Mouse (Mus musculus) telencephalon, adult 2 months (tissue): Measurements from ENCODE around the gene Egfl6.
A peak's percentile ranks its signal among the peaks of the same experiment; 100 is the strongest.
"Not testable (repeated sequence)": the region's sequence is repeated elsewhere in the genome, so short reads cannot be mapped to it uniquely, and the experiment has no call there.

Source experiments
- DNase-seq: peaks from one replicate; pipeline ENCODE4 v3.0.0-alpha.2; 2011; ENCODE audit warnings: low read depth, low spot score

The Egfl6 gene

DNA sequence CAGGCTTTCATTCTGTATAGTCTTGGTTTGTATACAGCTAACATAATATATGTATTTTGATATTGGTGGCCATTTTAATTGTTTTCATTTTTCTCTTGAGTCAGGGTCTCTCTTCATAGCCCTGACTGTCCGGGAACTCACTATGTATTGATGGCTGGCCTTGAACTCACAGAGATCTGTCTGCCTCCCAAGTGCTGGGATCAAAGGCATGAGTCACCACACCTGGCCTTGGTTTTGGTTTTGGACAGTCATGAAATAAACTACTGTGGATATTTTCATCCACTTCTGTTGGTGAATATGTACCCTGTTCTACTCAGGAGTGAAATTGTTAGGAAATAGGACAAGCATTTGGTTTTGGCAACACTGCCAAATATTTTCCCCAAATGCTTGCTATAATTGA is 68.9 kb downstream of the Egfl6 start:
- no peak for DNase-seq

DNA sequence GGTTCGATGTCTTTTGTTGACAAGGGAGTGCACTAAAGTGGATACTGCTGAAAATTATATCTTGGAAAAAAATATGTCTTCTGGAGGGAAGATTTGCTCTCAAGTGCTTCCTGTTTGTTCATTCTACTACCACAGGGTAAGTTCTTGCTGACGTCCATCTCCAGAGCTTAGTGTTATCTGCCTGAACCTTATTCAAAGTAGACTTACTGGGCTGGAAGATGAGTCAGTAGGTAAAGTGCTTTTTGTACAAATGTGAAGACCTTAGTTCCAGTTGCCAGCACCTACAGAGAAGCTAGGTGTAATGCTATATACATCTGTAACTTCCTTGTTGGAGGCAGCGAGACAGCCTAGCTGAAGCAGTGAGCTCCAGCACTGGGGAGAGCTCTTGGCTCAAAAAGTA is 69.6 kb downstream of the Egfl6 start:
- no peak for DNase-seq

DNA sequence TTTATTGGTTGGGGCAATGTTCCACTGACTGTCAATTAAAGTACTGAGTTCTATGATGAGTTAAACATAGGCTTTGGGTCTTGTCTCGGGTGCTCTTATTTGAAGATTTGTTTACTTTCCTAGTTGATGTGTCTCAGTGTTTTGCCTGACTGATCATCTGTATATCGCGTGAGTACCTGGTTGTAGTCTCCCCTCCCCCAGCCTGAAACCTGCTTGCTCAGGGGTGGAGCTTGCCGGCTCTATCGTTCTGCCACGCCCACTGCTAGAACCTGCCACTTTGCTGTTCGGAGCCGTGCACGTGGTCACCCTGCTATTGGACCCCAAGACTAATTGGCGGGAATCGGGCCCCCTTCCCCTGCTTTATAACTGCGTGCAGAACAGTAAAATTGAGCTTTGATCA is 71.5 kb downstream of the Egfl6 start:
- not testable (repeated sequence) for DNase-seq

DNA sequence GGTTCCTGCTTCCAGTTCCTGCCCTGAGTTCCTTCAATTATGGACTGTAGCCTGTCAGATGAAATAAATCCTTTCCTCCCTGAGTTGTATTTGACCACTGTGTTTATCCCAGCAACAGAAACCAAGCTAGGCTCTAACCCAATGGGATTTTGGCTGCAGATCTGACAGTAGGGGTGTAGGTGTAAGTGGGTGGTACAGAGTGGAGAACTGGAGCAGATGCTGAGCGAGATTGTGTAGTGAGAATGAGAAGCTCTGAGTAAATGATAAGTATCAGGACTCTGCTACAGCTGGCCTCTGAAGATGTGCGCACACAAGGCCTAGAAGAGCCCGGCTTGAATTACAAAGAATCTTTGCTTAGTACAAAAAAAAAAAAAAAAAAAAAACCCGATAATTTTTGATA is 73.4 kb downstream of the Egfl6 start:
- DNase-seq: peak; percentile 24

DNA sequence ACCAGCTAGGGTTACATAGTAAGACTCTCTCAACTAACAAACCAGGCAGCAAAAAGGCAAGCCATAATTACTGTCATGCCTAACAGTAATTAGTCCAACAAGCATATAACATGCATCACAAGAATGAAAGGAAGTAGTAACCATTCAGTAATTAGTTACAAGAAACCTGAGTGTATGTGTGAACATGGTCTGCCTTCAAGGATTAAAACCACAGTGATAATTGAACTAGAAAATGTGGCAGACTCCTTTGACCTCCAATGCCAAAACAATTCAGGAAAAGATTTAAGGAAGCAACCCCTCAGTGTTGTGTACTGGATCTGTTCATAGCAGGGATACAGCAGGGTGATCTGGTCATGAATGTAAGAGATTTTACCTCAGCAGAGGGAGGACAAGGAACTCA is 74.4 kb downstream of the Egfl6 start:
- no peak for DNase-seq

DNA sequence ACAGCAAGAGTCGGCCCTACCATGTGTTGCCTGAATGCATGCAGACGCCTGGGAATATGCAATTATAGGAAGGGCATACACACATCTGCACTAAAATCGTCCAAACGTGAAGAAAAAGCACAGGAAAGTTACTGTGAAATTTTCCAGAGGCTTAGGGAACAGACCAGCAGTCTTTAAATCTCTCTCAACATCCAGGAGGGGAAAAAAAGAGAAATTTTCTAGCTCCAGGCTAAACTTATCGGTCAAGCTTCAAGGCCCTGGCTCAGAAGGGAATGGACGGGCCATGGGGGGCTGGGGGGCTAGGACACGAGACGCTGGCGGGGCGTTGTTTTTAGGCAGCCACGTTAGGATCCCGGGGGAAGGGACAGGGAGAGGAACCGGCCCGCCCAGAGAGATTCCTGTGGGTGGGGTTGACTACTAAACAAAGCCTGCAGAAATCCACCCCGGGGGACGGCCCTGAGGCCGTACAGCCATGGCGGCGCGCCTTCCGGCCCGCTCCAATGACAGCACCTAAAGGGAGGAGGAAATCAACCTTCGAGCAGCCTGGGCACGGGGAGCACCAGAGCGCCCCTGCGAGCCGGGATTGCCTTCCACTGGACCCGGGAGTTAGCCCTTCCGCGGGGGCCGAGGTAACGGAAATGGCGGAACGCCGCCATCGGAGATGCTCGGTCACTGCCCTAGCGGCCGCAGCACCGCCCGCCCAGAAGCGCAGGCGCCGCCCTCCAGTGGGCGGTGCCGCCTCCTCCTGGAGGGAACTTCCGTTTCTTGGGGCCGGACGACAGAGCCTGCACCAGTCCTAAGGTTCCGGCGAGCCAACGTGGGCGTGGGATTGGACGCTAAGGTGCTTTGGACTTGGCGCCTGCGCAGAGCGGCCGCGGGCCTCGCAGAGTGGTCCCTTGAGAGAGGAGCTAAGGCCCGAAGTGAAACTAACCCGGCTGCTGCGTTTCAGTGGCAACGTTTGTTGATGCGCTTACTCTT is 75.5 kb downstream of the Egfl6 start:
- peak; percentile 90 for DNase-seq

DNA sequence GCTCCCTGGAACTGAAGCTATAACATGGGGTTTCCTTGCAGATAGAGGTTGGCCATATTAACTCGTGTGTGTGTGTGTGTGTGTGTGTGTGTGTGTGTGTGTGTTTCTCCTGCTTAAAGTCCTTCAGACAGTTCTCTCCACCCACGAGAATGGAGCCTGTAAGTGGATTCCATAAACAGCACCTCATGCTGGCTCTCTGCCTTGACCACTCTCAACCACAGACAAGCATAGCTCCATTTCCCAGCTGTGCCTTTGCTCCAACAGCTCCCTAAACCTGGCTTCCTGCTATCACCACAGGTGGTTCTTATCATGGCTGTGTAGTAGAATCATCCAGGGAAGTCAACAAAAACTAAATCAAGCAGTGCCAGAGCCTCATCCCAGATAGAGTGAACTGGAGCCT is 81.1 kb downstream of the Egfl6 start:
- no peak for DNase-seq

DNA sequence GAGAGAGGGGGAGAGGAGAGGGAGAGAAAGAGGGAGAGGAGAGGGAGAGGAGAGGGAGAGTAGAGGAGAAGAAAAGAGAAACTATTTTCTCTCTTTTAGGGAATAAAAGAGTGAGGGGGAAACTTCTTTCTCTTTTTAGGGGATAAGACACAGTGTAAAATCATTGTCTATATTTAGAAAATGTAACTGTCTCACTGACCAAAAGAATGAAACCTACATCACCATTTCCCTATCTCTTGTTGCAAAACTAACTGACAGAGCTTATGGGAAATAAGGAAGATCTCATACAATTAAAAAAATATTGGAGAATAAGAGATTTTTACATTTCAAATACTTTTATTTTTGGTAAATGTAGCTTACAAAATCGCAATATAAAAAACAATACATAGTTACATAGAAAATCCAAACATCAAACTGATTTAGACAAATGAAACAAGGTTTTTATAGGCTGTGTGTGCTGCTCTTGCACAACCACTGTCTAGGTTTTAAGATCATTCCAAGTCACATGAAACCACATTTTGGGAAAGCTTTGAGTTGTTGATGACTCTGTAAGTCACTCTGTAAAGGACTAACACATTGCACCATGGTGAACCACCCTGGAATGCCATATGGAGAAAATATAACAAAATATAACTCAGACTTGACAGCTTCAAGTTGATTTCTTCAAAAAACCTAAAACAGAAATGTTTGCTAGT is 85.9 kb downstream of the Egfl6 start:
- DNase-seq: no peak

DNA sequence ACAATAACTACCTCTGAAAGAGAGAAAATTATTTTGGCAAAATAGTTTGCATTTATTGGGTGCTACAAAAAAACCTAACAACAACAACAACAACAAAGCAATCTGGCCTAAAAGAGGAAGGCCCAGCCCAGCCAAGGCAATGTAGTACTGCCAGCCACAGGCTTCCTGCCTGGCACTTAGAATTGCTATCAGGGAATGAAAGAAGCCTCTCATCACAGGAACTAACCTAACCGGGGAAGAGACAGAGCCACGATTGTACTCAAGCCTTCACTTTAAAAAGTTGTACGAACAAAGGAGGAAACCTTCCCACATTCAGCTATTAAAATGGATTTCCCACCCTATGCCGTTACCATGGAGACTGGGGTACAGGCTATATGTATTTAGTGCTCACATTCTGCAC is 87.7 kb downstream of the Egfl6 start:
- no peak for DNase-seq

DNA sequence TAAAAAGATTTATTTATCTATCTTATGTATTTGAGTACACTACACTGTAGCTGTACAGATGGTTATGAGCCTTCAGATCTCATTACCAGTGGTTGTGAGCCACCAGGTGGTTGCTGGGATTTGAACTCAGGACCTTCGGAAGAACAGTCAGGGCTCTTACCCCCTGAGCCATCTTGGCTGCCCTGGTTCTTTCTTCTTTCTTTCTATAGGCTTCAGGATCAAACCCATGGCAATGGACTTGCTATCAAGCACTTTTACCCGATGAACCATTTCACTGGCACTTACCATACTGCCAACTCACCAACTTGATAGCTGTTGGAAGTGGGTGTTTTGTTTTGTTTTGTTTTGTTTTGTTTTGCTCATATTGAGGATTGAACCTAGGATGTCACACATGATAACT is 90.5 kb downstream of the Egfl6 start:
- no peak for DNase-seq

DNA sequence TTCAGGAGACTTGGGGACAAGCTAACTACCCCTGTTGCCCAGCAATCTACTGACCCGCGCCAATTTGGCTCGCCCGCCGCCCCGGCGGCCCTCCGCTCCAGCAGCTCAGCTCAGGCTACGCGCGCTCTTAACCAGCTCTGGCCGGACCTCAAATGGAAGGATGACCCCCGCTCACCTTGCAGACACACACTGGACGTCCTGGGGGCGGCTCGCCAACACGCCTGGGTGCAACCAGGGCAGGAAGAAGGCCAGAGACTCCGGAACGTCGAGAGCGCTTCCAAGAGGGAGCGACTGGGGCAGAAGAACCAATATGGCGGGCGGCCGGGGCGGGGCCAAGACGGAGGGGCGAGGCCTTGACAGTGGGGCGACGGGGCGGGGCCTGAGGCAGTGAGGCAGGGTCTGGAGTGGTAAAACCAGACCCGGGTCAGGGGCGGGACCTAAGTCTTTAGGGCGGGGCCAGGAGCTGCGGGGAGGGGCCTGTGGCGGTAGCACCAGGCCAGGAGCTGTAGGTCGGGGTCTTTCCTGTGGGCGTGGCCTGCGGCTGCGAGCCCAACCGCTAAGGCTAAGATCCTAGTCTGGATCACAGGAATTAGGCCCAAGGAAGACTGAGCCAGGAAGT is 106.0 kb downstream of the Egfl6 start, which contains the start of gene Rab9:
TSS of gene Rab9 (minus strand) at position 503 of the 619 bp plus-strand sequence.
- DNase-seq: peak; percentile 79

DNA sequence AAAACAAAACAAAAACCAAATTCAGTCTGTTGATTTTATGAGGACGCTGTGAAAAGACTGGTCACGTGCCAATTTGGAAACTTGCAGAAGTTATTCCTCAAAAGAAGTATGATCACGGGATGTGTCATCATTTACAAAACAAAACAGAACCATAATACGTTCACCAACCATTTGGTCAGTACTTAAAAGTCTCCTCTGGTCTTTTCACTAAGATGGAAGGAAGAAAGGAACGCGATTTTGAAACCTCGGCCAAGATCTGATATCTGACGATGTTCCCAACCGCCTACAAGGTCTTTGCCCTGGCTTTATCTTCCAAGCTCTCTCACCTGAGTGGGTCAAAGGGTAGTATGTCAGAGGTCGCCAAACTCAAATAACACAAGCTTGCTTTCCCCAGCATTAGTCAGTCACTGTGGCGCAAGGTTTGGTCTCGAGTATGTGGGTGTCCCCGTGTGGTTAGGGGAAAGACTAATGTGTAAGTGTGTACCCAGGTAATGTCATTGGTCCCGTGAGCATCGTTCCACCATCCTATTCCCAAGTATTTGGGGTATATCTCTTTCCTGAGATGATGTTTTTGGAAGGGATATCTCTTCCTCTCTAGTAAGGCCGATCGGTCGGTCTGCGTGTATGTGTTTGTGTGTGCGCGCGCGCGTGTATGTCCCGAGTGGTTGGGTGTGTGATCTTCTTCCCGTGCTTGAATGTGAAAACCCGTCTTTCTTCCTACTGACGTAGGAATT is 106.7 kb downstream of the Egfl6 start:
- DNase-seq: no peak

DNA sequence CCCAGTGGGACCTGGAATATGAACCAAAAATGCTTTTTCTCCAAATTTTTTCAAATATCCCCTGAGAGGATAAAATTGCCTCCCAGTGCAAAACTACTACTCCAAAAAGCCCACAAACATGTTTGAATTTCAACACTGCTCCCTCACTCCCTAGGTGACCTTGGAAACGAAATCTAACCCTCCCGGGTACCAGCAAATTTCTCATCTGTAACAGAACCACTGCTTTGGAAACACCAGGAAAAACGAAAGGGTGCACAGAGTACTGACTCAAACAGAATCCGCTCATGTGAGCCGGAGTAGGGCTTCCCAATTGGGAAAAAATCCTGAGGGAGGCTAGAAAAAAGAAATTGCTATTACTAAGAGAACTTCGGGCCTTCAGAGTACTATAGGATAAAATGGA is 108.1 kb downstream of the Egfl6 start:
- no peak for DNase-seq
